Mouse (Mus musculus): ENCODE measurements around the gene H2-Oa.

H2-Oa gene

GRCm38 (mm10) chr17:34092197-34092875 lies at the start of gene H2-Oa:
Gene H2-Oa (plus strand): TSS chr17:34092340.
- no peak for DNase-seq (ENCODE audit: extremely low read depth, low read depth, low spot score)

- no peak for DNase-seq (ENCODE audit: extremely low read depth, low read depth, low spot score)
These were observed 46.2 kb upstream of the H2-Oa start for GRCm38 (mm10) chr17:34045941-34046340.

DNA sequence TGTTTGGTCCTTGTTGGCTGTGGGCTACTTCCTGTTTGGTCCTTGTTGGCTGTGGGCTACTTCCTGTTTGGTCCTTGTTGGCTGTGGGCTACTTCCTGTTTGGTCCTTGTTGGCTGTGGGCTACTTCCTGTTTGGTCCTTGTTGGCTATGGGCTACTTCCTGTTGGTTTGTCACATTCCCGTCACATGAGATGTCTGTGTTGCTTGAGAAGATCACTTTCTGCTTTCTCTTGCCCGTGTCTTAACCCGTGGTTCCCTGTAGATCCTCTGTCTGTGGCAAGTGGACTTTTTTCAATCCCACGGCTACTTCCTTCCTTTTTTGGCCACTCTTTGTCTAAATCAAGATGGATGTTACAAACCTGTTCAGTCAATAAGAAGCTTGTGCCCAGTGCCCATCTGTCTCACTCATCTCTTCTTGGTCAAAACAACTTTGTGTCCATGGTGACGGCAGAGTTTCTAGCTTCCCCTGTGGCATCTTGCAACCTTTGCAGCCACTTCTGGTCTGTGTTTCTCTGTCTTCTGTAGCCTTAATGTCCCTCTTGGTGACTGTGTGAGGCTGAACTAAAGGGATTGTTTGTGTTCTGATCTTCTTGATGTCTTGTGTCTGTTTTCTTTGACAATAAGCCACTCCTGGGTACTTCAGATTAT lies 44.6 kb upstream of the H2-Oa start:
- no peak for DNase-seq (ENCODE audit: extremely low read depth, low read depth, low spot score)

GRCm38 (mm10) chr17:34057224-34057623 lies 34.9 kb upstream of the H2-Oa start:
- no peak for DNase-seq (ENCODE audit: extremely low read depth, low read depth, low spot score)

- DNase-seq (ENCODE audit: extremely low read depth, low read depth, low spot score): no peak
These were observed 23.3 kb upstream of the H2-Oa start for GRCm38 (mm10) chr17:34068864-34069263.

DNA sequence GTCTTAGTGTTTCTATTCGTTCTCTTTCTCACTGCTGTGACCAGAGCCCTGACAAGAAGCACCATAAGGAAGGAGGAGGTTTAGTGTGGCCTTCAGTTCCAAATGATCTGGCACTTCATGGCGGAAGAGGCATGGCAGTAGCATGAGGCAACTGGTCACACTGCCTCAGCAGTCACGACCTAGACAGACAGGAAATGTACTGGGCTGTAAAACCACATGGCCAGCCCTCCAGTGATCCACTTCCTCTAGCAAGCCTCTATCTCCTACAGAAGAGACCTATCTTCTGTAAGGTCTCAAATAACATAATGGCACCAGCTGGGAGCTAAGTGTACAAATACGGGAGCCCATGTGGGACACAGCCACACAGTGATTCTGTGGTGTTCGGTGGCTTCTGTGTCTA lies 20.0 kb upstream of the H2-Oa start:
- no peak for DNase-seq (ENCODE audit: extremely low read depth, low read depth, low spot score)

- DNase-seq (ENCODE audit: extremely low read depth, low read depth, low spot score): no peak
These were observed 16.9 kb upstream of the H2-Oa start for GRCm38 (mm10) chr17:34075271-34075670.

DNA sequence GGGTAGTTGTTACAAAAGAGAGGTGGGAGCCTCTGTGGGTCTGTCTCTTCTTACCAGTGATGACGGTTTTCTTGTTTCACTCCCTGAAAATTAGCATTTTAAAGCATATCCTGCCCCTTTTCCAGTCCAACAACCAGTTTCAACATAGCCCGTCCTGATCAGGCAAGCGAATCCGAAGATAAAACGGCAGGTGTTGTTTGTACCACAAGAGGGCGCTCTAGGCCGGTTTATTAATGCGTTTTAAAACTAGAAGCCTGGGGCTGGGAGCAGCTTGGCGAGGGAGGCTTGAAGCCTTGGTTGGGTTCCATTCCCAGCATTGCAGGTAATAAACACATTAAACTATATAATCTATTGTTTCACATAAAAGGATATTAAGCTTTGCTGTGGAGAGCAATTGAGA lies 14.6 kb upstream of the H2-Oa start:
- no peak for DNase-seq (ENCODE audit: extremely low read depth, low read depth, low spot score)

GRCm38 (mm10) chr17:34078148-34078547 lies 14.0 kb upstream of the H2-Oa start:
- DNase-seq (ENCODE audit: extremely low read depth, low read depth, low spot score): no peak

DNA sequence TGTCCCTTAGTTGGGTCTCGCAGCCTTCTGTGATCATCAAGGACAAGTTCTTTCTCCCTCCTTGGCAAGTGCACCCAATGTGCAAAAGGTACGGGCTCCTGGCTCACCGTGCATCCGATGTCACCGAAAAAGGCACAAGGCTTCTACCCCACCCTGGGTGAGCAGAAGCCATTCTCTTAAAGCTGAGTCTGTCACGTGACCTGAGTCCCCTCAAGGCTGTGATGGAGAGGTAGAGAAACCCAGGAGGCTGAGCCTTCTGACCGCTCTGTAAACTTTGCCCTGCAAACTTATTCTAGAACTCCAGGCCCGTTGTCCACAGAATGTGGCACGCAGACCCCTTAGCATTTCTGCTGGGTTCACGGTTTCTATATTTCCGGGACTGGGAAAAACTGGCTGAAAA lies 13.1 kb upstream of the H2-Oa start:
- no peak for DNase-seq (ENCODE audit: extremely low read depth, low read depth, low spot score)

- no peak for DNase-seq (ENCODE audit: extremely low read depth, low read depth, low spot score)
These were observed 12.5 kb upstream of the H2-Oa start for GRCm38 (mm10) chr17:34079621-34080020.

- DNase-seq (ENCODE audit: extremely low read depth, low read depth, low spot score): no peak
These were observed 9.0 kb upstream of the H2-Oa start for GRCm38 (mm10) chr17:34083104-34083503.

- no peak for DNase-seq (ENCODE audit: extremely low read depth, low read depth, low spot score)
These were observed 4.8 kb upstream of the H2-Oa start for GRCm38 (mm10) chr17:34087386-34087785.

GRCm38 (mm10) chr17:34088124-34088523 lies 4.0 kb upstream of the H2-Oa start:
- no peak for DNase-seq (ENCODE audit: extremely low read depth, low read depth, low spot score)

DNA sequence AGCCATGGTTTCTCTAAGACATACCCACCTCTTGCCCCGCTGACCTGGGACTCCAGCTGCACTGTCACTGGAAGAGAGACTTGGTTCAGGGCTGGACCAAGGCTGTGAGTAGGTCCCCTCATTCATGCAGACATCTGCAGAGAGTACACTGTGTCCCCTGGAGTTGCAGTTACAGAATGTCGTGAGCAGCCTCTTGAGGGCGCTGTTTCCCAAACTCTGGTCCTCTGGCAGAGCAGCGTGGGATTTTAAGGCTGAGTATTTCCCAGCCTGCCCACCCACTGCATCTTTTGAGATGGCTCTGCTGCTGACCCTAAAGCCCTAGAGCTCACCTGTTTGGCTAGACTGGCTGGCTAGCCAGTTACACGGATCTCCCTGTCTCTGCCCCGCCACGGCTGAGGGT lies 1.2 kb upstream of the H2-Oa start:
- DNase-seq (ENCODE audit: extremely low read depth, low read depth, low spot score): no peak

DNA sequence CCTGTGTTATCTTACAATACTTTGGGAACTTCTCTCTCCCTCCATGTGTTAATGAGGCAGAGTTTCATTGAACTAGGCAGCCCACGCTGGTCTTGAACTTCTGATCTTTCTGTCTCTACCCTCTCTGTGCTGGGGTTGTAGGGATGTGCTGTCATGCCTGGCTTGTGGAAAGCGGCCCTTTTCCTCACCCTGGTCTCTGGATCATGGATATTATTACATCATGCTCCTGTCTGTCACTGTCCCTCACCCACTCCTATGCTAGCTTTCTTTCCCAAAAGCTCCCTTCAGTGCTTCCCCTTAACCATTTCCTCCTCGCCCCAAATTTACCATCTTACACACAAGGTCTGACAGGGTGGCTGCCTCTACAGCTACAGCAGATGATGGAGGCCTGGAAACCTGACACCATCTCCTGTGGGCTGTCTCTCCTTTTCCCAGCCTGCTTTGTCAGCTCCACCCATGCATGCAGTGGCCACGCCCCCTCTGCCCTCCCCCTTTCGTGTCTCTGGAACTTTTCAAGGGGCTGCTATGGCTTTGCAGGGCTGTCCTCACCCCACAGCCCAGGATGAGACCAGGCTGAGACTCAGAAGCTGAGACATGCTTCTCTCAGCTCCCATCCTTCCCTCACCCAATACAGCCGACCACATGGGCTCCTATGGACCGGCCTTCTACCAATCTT lies 1.2 kb downstream of the H2-Oa start:
- DNase-seq (ENCODE audit: extremely low read depth, low read depth, low spot score): no peak

DNA sequence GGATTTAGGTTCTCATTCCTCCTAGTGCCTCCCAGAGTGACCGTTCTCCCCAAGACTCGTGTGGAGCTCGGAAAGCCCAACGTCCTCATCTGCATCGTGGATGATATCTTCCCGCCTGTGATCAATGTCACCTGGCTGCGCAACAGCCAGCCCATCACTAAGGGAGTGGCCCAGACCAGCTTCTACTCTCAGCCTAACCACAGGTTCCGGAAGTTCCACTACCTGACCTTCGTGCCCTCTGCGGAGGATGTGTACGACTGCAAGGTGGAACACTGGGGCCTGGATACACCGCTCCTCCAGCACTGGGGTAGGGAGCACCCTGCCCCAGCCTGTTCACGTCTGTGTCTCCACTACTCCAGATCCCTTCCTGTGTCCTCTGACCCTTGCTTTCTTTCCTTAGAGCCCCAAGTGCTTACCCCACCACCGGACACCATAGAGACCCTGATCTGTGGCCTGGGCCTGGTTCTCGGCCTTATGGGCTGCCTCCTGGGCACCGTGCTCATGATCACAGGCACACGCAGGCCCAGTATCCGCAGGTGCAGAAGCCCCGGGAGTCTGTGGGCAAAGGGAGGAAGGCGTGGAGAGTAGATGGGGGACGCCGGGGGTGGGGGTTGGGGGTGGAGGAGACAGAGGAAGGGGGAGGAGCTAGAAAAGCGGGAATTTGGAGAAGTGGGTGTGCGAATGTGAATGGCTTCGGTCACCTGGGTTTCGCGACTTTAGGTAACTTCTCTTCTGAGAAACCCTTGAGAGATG lies 2.3 kb downstream of the H2-Oa start:
- no peak for DNase-seq (ENCODE audit: extremely low read depth, low read depth, low spot score)

GRCm38 (mm10) chr17:34096497-34097010 lies 4.4 kb downstream of the H2-Oa start:
- no peak for DNase-seq (ENCODE audit: extremely low read depth, low read depth, low spot score)

DNA sequence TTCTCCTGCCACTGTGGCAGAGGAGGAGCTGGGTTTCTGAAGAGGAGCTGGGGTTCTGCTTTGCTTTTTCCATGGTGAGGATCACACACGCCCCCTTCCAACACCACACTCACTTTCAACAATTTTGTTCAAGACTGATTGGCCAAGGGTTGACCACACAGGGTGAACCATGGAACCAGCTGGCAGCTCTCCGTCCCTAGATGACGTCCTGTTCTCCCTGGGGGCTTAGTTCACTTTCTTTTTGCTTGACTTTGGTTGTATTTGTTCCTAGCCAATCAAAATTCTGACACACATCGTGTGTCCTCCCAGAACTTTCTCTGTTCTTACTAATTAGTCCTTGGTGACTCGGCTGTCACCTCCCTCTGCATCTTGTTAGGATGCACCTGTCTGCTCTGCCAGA lies 5.1 kb downstream of the H2-Oa start:
- no peak for DNase-seq (ENCODE audit: extremely low read depth, low read depth, low spot score)

GRCm38 (mm10) chr17:34098709-34099479 lies 6.8 kb downstream of the H2-Oa start:
- no peak for DNase-seq (ENCODE audit: extremely low read depth, low read depth, low spot score)

GRCm38 (mm10) chr17:34099531-34099930 lies 7.4 kb downstream of the H2-Oa start:
- DNase-seq (ENCODE audit: extremely low read depth, low read depth, low spot score): no peak

All from fat pad, adult 2 months (tissue).